Mouse (Mus musculus) hindbrain, postnatal 0 days (tissue): ENCODE data around the gene Rora. TPM values are rescaled to one million over a fixed set of nuclear protein-coding genes. Genes with fewer than 3 reads are reported as not detected.

Source experiments
- ATAC-seq: fragments of 200-750 bp; cut with Nextera tagmentation; 2 replicates; pipeline ENCODE4 v1.8.0; 2017; ENCODE audit warnings: mild to moderate bottlenecking, moderate TSS enrichment, moderate library complexity
- DNase-seq: peaks from one replicate; pipeline ENCODE4 v3.0.0-alpha.2; 2015; ENCODE audit warnings: low spot score
- H3K27ac ChIP-seq: fragments of 300-500 bp; sonication (generic); 2 replicates; pipeline ENCODE4 v1.5.1; 2014; ENCODE audit warnings: mild to moderate bottlenecking
- H3K27me3 ChIP-seq: fragments of 300-500 bp; sonication (generic); 2 replicates; pipeline ENCODE4 v1.6.1; 2014; ENCODE audit warnings: low read length, mixed read lengths; ENCODE audit not compliant: insufficient read depth
- H3K36me3 ChIP-seq: fragments of 300-500 bp; sonication (generic); 2 replicates; pipeline ENCODE4 v1.6.1; 2014; ENCODE audit warnings: low read length, mixed read lengths; ENCODE audit not compliant: insufficient read depth
- H3K4me1 ChIP-seq: fragments of 300-500 bp; sonication (generic); 2 replicates; pipeline ENCODE4 v1.6.1; 2014; ENCODE audit warnings: antibody characterized with exemption, low read length, mixed read lengths; ENCODE audit not compliant: insufficient read depth
- H3K4me2 ChIP-seq: fragments of 300-500 bp; sonication (generic); 2 replicates; pipeline ENCODE4 v1.6.1; 2014; ENCODE audit warnings: low read depth, mild to moderate bottlenecking, low read length, moderate library complexity, mixed read lengths
- H3K4me3 ChIP-seq: fragments of 300-500 bp; sonication (generic); 2 replicates; pipeline ENCODE4 v1.5.1; 2014; ENCODE audit warnings: low read length
- H3K9ac ChIP-seq: fragments of 300-500 bp; sonication (generic); replicated peaks from 2 replicates; pipeline ENCODE4 v1.6.1; 2014; ENCODE audit warnings: mild to moderate bottlenecking, low read length, moderate library complexity, mixed read lengths
- H3K9me3 ChIP-seq: fragments of 300-500 bp; sonication (generic); 2 replicates; pipeline ENCODE4 v1.6.1; 2016; ENCODE audit warnings: low read length, mixed read lengths
- CTCF ChIP-seq: IDR thresholded peaks from 2 replicates; pipeline ENCODE4 v1.5.1; 2016; ENCODE audit warnings: antibody characterized with exemption, control low read depth, low read depth
- WGBS: fragments of 180-500 bp; shearing (Covaris S2); extraction: QIAGEN DNeasy Blood & Tissue Kit; methylation state at CpG from one replicate; pipeline ENCODE4 v1.1.7; 2014; 5-methylcytosine and 5-hydroxymethylcytosine counted together
- polyA plus RNA-seq: library from polyadenylated mRNA; unstranded; fragments of >200 nt; fragmentation: Nextera tagmentation; extraction: Ambion mirVana; gene quantifications from 2 replicates; pipeline ENCODE4 v1.2.1, GENCODE M21; 2015
- total RNA-seq: library from RNA; depleted of rRNA; stranded (reverse); fragments of >200 nt; gene quantifications from 2 replicates; pipeline ENCODE4 v1.2.3, GENCODE M21; 2014

Gene Rora
- total and polyA plus RNA-seq, 2 experiments from 2014 or later = 27.5 to 59.4 TPM

GRCm38 (mm10) chr9:69331790-69332189 is 678.2 kb downstream of the Rora start:
- DNase-seq = no peak

DNA sequence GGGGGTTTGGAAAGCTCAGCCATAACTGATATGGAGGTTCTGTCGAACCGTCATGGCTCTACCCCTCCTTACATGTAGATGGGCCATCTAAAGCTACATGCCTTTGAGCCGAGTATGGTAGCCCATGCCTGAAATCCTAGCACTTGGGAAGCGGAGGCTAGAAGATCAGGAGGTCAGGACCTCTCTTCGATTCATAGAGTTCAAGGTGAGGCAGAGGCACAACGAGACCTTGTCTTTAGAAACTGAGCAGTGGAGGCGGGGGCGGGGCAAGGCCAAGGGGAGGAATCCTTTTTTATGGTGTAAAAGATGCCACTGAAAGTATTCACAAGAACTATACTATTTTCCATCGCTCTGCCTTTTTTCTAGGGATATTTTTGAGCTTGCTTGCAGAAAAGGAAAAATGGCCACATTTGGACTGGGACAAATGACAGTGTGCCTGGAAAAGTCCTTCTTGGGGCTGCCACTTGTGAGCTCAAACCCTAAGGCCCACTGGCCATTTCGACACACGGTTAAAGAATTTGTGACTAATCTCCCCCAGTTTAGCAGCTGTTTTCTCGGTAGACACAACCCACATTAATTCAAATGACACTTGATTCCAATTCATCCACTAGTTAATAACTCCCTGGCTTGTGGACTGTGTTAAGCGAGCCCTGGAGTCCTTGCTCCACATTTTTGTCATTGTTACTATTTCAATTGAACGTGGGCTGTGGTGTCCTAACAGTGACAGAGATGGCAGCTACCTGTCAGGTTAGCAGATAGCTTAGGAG is 679.4 kb downstream of the Rora start:
- DNase-seq = no peak
- Histone ChIP-seq H3K9ac (no peak overlapping the region), H3K4me3 (no peak overlapping the region), H3K27me3 (no peaks in the 10 kb centered on the region), H3K9me3 (no peaks in the 10 kb centered on the region), H3K4me2 (no peak overlapping the region), H3K4me1 (no peaks in the 10 kb centered on the region), H3K27ac (no peak overlapping the region), H3K36me3 (no peaks in the 10 kb centered on the region)
- whole genome bisulfite sequencing = 86% methylated on average over 14 of the region's 14 CpGs
- TF ChIP-seq CTCF = no peak
- ATAC-seq = no peak

More at GRCm38 (mm10) chr9:69331790-69332189, 678.2 kb downstream of the Rora start:
- Histone ChIP-seq H3K27me3 (no peaks in the 10 kb centered on the region), H3K4me2 (no peak overlapping the region), H3K9me3 (no peaks in the 10 kb centered on the region), H3K27ac (no peak overlapping the region), H3K4me1 (no peaks in the 10 kb centered on the region), H3K36me3 (no peaks in the 10 kb centered on the region), H3K4me3 (no peak overlapping the region), H3K9ac (no peak overlapping the region)
- no peak for TF ChIP-seq CTCF
- ATAC-seq = no peak
- 84% methylated on average over 3 of the region's 3 CpGs for whole genome bisulfite sequencing

DNA sequence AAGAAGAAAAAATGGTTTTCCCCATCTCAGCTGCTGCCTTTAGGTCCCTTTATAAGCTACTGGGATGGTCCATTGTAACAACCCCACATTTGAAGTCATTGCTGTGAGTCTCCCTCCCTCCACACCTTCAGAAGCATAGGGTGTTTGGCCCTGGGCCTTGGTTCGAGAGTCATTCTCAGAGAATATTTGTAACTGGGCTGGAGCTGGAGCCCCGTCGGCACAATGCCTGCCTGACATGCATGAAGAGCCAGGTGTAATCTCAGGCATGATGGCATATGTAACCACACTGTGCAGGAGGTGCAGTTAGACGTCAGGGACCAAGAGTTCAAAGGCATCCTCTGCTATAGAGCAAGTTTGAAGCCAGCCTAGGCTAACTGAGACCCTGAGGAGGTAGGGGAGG is 680.1 kb downstream of the Rora start:
- DNase-seq (no peak), ATAC-seq (no peak)
- no peaks in the 10 kb centered on the region for H3K27me3 ChIP-seq
- H3K9me3 ChIP-seq = no peaks in the 10 kb centered on the region
- 68% methylated on average over 4 of the region's 4 CpGs for WGBS
- H3K27ac ChIP-seq = no peak overlapping the region
- H3K9ac ChIP-seq = no peak overlapping the region
- no peak overlapping the region for H3K4me2 ChIP-seq
- no peaks in the 10 kb centered on the region for H3K4me1 ChIP-seq
- no peak overlapping the region for H3K4me3 ChIP-seq
- no peaks in the 10 kb centered on the region for H3K36me3 ChIP-seq
- TF ChIP-seq CTCF = no peak

- DNase-seq (no peak), ATAC-seq (no peak)
- Histone ChIP-seq H3K9me3 (no peaks in the 10 kb centered on the region), H3K4me3 (no peak overlapping the region), H3K27me3 (no peaks in the 10 kb centered on the region), H3K4me1 (no peaks in the 10 kb centered on the region), H3K9ac (no peak overlapping the region), H3K27ac (no peak overlapping the region), H3K4me2 (no peak overlapping the region), H3K36me3 (no peaks in the 10 kb centered on the region)
- WGBS = 37% methylated on average over 8 of the region's 8 CpGs
- TF ChIP-seq CTCF = no peak
These were observed 680.5 kb downstream of the Rora start for GRCm38 (mm10) chr9:69334106-69334505.

DNA sequence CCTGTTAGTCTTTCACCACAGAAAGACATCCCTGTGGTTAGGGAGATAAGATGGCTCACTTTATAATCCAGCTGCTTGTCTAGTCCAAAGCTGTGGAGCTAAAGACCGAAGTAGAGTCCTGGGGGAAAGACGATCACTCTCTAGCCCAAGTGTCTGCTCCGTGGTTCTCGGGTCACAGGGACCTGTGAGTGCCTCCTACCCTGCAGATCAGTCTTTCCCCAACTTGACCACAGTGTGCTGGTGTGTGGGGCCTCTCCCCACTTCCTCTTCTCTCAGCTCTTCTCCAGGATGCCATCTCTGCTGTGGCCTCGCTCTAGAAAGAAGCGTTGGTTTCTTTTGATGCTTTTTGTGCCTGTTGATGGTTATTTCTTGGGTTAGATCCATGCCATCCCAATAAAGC is 682.5 kb downstream of the Rora start:
- ATAC-seq = no peak
- no peak for TF ChIP-seq CTCF
- no peaks in the 10 kb centered on the region for H3K36me3 ChIP-seq
- no peaks in the 10 kb centered on the region for H3K27me3 ChIP-seq
- no peaks in the 10 kb centered on the region for H3K9me3 ChIP-seq
- H3K4me1 ChIP-seq = no peaks in the 10 kb centered on the region
- H3K4me2 ChIP-seq = no peak overlapping the region
- no peak overlapping the region for H3K27ac ChIP-seq
- DNase-seq = no peak
- H3K9ac ChIP-seq = no peak overlapping the region
- H3K4me3 ChIP-seq = no peak overlapping the region
- WGBS = 92% methylated on average over 6 of the region's 6 CpGs

DNA sequence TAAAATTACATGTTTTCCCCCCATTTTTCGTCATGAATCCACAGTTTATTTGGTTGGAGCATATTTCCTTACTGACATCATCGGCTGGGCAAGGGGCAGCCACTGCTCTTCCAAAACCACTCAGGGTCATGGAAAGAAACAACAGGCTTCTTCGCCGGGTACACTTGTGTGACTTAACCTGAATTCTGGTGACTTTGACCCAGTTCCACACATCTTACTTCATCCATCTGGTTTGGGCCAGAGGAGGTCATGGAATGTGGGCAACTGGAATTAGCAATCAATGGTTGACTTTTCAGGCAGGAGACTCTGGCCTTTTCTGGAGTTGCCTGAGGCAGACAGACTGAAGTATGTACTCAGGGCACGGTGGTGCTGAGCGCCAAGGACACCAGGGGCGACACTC is 685.6 kb downstream of the Rora start:
- ATAC-seq = no peak

DNA sequence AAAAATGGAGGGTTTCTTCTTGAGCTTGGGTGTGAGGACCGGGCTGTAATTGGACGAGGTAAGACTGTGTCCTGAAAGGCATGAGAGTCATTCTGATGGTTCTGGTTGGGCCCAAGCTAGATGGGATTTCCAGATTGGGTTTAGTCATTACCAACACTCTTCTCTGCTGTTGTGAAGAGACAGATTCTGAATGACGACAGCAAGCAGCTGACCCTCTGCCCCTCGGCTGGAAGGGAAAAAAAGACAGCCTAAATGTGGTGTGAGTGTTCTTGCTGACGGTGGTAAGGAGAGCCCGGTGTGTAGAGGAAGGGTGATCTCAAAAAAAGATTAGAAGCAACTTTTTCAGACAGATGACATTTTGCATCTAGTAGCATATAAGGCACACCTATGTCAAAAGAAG is 686.2 kb downstream of the Rora start:
- WGBS = 84% methylated on average over 6 of the region's 6 CpGs
- no peak for ATAC-seq
- no peaks in the 10 kb centered on the region for H3K36me3 ChIP-seq
- no peak for TF ChIP-seq CTCF
- H3K4me3 ChIP-seq = no peak overlapping the region
- H3K9ac ChIP-seq = no peak overlapping the region
- no peaks in the 10 kb centered on the region for H3K27me3 ChIP-seq
- H3K4me2 ChIP-seq = no peak overlapping the region
- DNase-seq = no peak
- no peaks in the 10 kb centered on the region for H3K4me1 ChIP-seq
- no peaks in the 10 kb centered on the region for H3K9me3 ChIP-seq
- no peak overlapping the region for H3K27ac ChIP-seq

More for the DNA sequence above, 685.6 kb downstream of the Rora start:
- no peak for DNase-seq
- TF ChIP-seq CTCF = no peak
- Histone ChIP-seq H3K4me1 (no peaks in the 10 kb centered on the region), H3K27ac (no peak overlapping the region), H3K9ac (no peak overlapping the region), H3K36me3 (no peaks in the 10 kb centered on the region), H3K4me3 (no peak overlapping the region), H3K9me3 (no peaks in the 10 kb centered on the region), H3K4me2 (no peak overlapping the region), H3K27me3 (no peaks in the 10 kb centered on the region)
- WGBS = 89% methylated on average over 7 of the region's 7 CpGs
